Mouse (Mus musculus) urinary bladder, postnatal 25 days (tissue): Measurements from ENCODE around the gene Il9.
A peak's percentile ranks its signal among the peaks of the same experiment; 100 is the strongest.

Experiments
- DNase-seq: peaks from one replicate; pipeline ENCODE4 v3.0.0; 2022; ENCODE audit warnings: low spot score

The Il9 gene

GRCm38 (mm10) chr13:56482146-56482545 is at the start of gene Il9:
Gene Il9, minus strand, starts transcription at chr13:56482246.
- DNase-seq, result no peak

GRCm38 (mm10) chr13:56529685-56530084 is 47.6 kb upstream of the Il9 start:
- no peak for DNase-seq

GRCm38 (mm10) chr13:56529031-56529430 is 47.0 kb upstream of the Il9 start:
- DNase-seq, result no peak

- no peak for DNase-seq
Observed at GRCm38 (mm10) chr13:56528281-56528680, 46.2 kb upstream of the Il9 start.

GRCm38 (mm10) chr13:56527846-56528245 is 45.8 kb upstream of the Il9 start:
- DNase-seq, result no peak

- DNase-seq, result no peak
Observed at GRCm38 (mm10) chr13:56526871-56527270, 44.8 kb upstream of the Il9 start.

- no peak for DNase-seq
Observed at GRCm38 (mm10) chr13:56522821-56523167, 40.7 kb upstream of the Il9 start.

- peak; percentile 93 for DNase-seq
Observed at GRCm38 (mm10) chr13:56522081-56522820, 40.2 kb upstream of the Il9 start, which contains the start of gene Fbxl21. Gene Fbxl21, plus strand, starts transcription at chr13:56522472.

- no peak for DNase-seq
Observed at GRCm38 (mm10) chr13:56516816-56517215, 34.8 kb upstream of the Il9 start.

GRCm38 (mm10) chr13:56516311-56516710 is 34.3 kb upstream of the Il9 start:
- DNase-seq, result no peak

- DNase-seq, result no peak
Observed at GRCm38 (mm10) chr13:56513595-56513994, 31.5 kb upstream of the Il9 start.

GRCm38 (mm10) chr13:56509796-56510195 is 27.8 kb upstream of the Il9 start:
- DNase-seq, result no peak

- DNase-seq, result no peak
Observed at GRCm38 (mm10) chr13:56506871-56507496, 24.9 kb upstream of the Il9 start.

- DNase-seq, result no peak
Observed at GRCm38 (mm10) chr13:56501866-56502420, 19.9 kb upstream of the Il9 start.

GRCm38 (mm10) chr13:56500636-56501035 is 18.6 kb upstream of the Il9 start:
- no peak for DNase-seq

- no peak for DNase-seq
Observed at GRCm38 (mm10) chr13:56500132-56500531, 18.1 kb upstream of the Il9 start.

GRCm38 (mm10) chr13:56494440-56494839 is 12.4 kb upstream of the Il9 start:
- DNase-seq, result no peak

- DNase-seq, result no peak
Observed at GRCm38 (mm10) chr13:56488012-56488411, 6.0 kb upstream of the Il9 start.

- no peak for DNase-seq
Observed at GRCm38 (mm10) chr13:56478027-56478426, 4.0 kb downstream of the Il9 start.

GRCm38 (mm10) chr13:56477271-56477670 is 4.8 kb downstream of the Il9 start:
- no peak for DNase-seq

GRCm38 (mm10) chr13:56476790-56477189 is 5.3 kb downstream of the Il9 start:
- DNase-seq, result no peak

- no peak for DNase-seq
Observed at GRCm38 (mm10) chr13:56475363-56475762, 6.7 kb downstream of the Il9 start.

- DNase-seq, result no peak
Observed at GRCm38 (mm10) chr13:56472661-56473060, 9.4 kb downstream of the Il9 start.
